Mouse (Mus musculus) liver, adult 2 months (tissue): ENCODE data around the gene Fam193a.

ENCODE experiments used
- CTCF ChIP-seq: fragments of 200-500 bp; IDR thresholded peaks from 2 replicates; pipeline ENCODE4 v1.5.1; 2011; ENCODE audit warnings: low read depth, low read length, control low read depth
- POLR2A ChIP-seq: fragments of 200-500 bp; IDR thresholded peaks from 2 replicates; pipeline ENCODE4 v1.6.1; 2011; ENCODE audit warnings: low read length, control low read depth; ENCODE audit not compliant: insufficient read depth; ENCODE audit errors: extremely low read depth

GRCm38 (mm10) chr5:34526477-34526775, 156.7 kb downstream of the Fam193a start:
- TF ChIP-seq CTCF (no peak), POLR2A (no peak)
